Mouse (Mus musculus) embryonic fibroblast, embryonic 13.5 days (primary cell): ENCODE results near the gene Fastkd1.

ENCODE experiments used
- CTCF ChIP-seq: IDR thresholded peaks from 2 replicates; pipeline ENCODE4 v1.5.1; 2011; ENCODE audit warnings: mild to moderate bottlenecking, control low read depth, low read length, moderate library complexity, borderline replicate concordance; ENCODE audit not compliant: insufficient read depth
- POLR2A ChIP-seq: IDR thresholded peaks from 2 replicates; pipeline ENCODE4 v1.6.1; 2011; ENCODE audit warnings: low read depth, mild to moderate bottlenecking, control low read depth, low read length, moderate library complexity

DNA sequence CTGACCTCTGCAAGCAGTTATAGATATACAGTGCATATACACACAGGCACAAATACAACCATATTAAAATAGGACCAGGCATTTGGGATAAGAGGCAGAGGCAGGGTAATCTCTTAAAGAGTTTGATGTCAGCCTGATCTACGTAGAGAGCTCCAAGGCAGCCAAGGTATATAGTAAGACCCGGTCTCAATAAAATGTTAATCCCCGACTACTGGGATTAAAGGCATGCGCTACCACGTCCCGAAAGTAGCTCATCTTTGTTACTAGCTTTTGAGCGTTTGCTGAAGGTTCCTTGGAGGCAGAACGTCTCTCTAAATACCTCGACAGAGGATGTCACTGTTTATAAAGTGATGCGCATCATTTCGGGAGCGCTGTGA, 8.9 kb upstream of the Fastkd1 start, which contains the start of gene Ppig:
- TF ChIP-seq POLR2A (no peak), CTCF (no peak)
